Mouse (Mus musculus) stomach, postnatal 0 days (tissue): Measurements from ENCODE around the gene Azi2.

Experiments used
- CTCF ChIP-seq: IDR thresholded peaks from 2 replicates; pipeline ENCODE4 v1.5.1; 2016; ENCODE audit warnings: antibody characterized with exemption, low read depth, mild to moderate bottlenecking, moderate library complexity
- EP300 ChIP-seq: optimal IDR thresholded peaks from 2 replicates; pipeline ENCODE3; 2016; ENCODE audit warnings: antibody characterized with exemption

DNA sequence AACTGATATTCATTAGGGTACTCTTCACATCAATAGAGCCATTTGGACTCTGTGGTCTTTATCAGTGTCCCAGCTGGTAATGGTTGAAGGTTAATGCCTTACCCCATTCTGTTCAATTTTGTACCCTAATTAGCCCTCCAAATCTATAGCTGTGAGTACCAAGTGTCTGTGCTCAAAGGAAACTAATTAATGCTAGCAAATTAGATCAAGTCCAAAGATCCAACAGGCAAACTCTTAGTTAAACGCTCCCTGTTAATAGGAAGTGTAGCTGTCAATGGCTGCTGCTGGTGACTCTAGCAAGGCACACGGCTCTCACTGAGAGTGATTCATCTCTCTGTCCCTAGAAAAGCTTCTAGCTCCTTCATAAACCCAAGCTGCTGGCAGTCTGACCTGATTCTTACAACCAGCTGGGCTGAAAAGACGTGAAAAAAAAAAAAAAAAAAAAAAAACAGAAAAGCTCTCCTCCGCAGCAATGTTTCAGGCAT lies 68.3 kb downstream of the Azi2 start:
- TF ChIP-seq EP300, result no peak
- TF ChIP-seq CTCF, result no peak
